Mouse (Mus musculus): ENCODE results near the gene Zfand5. TPM values are rescaled to one million over a fixed set of nuclear protein-coding genes. Genes with fewer than 3 reads are reported as not detected.

Zfand5 gene
- polyA plus RNA-seq, 1 experiment from 2014 or later, result 27.2 TPM

Other genes with a start within 250 kb of the Zfand5 start
- 2.1 and 2.2 TPM in 2 replicates for gene Gda, start 201.2 kb downstream of the Zfand5 start, polyA plus RNA-seq (2015; fragmentation: Nextera tagmentation; extraction: Ambion mirVana)